Mouse (Mus musculus) small intestine, adult 2 months (tissue): ENCODE measurements around the gene St6galnac3.

Experiments
- CTCF ChIP-seq: fragments of 200-500 bp; IDR thresholded peaks from 2 replicates; pipeline ENCODE4 v1.5.1; 2012; ENCODE audit warnings: low read depth, mild to moderate bottlenecking, control low read depth, inconsistent platforms, low read length, moderate library complexity, mixed read lengths; ENCODE audit not compliant: insufficient replicate concordance, insufficient read length; ENCODE audit errors: extremely low read depth
- POLR2A ChIP-seq: fragments of 200-500 bp; IDR thresholded peaks from 2 replicates; pipeline ENCODE4 v1.6.1; 2012; ENCODE audit warnings: low read depth, mild to moderate bottlenecking, control low read depth, inconsistent platforms, low read length, moderate library complexity

DNA sequence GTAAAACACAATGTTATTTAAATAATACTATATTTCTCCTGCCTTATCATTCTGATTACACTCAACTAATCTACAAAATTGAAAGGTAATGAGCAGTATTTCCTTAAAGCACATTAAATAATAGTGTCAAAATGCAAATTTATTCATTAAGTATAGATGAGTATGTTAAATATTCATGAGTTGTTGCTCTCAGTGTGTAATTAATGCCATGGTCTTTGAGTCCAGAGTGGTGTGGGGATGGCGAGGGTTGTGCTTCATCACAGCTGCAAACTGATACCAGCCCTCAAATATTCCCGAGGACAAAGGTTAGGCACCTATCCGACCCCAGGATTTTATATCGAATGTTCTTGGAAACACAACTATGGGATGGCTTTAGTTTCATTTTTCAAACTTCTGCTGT, 548.2 kb downstream of the St6galnac3 start:
- TF ChIP-seq CTCF (no peak), POLR2A (no peak)
